Mouse (Mus musculus) G1E (cell line): ENCODE measurements around the gene Methig1.
"Not testable (repeated sequence)": the region's sequence is repeated elsewhere in the genome, so short reads cannot be mapped to it uniquely, and the experiment has no call there.

Experiments used
- CTCF ChIP-seq: IDR thresholded peaks from 2 replicates; pipeline ENCODE4 v1.5.1; 2012; ENCODE audit warnings: low read depth, low read length, inconsistent platforms, mixed read lengths
- GATA2 ChIP-seq: IDR thresholded peaks from 2 replicates; pipeline ENCODE4 v1.6.1; 2012; ENCODE audit warnings: low read depth, low read length, inconsistent platforms, borderline replicate concordance

GRCm38 (mm10) chr15:100332077-100332961 lies 20.6 kb upstream of the Methig1 start:
- not testable (repeated sequence) for TF ChIP-seq CTCF, GATA2
